Mouse (Mus musculus): ENCODE data around the gene Cldn22. TPM values are rescaled to one million over a fixed set of nuclear protein-coding genes. Genes with fewer than 3 reads are reported as not detected.
A peak's percentile ranks its signal among the peaks of the same experiment; 100 is the strongest.

Cldn22 gene
- polyA plus RNA-seq, 1 experiment from 2014 or later = not detected

DNA sequence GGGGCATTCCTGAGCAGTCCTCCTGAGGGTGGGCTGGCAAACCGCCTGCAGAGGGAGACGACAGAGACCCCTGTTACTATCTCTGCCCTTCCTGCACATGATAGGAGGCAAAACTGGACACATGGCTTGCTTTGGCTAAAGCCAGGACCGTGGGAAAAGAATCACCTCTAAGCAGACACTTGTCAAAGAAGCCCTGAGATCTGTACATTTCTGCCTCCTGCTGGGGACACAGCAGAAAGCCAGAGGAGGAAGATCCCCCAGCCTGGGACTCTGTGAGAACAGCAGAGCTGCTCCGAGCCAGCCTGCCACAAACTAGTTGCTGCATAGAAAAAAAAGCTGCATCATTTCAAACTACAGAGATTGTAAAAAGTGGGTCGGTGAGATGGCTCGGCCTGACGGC is 18.8 kb downstream of the Cldn22 start:
- Histone ChIP-seq H3K9ac (no peak overlapping the region), H3K36me3 (peaks cover 26% of the 10 kb centered on the region), H3K4me2 (no peak overlapping the region), H3K27me3 (replicated peaks) (no peaks in the 10 kb centered on the region), H3K4me1 (no peaks in the 10 kb centered on the region), H3K27ac (no peak overlapping the region), H3K9me3 (no peaks in the 10 kb centered on the region), H3K4me3 (replicated peaks) (no peak overlapping the region)
- WGBS = 83% methylated on average over 7 of the region's 7 CpGs
- ATAC-seq (ENCODE audit: insufficient read depth, low FRiP score, low read depth) = no peak

DNA sequence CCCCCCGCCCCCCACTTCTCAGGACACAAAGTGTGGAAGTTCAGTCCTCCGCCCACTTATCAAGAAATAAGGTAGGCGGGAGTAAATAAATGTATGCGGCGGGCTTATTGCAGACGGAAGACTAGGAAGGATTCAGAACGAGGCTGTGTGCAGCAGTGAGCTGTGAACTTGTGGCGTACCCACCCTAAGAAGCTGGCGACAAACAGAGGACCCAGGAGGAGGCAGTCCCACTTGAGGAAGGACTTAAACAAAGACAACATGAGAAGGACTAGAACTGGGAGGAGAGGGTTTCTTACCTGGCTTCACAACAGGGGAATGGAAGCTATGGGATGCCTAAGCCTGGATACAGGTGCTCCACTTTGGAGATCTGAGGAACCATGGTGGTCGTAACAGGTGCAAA is 19.4 kb downstream of the Cldn22 start:
- Histone ChIP-seq H3K36me3 (peaks cover 32% of the 10 kb centered on the region), H3K4me2 (no peak overlapping the region)
- WGBS = 95% methylated on average over 10 of the region's 10 CpGs

DNA sequence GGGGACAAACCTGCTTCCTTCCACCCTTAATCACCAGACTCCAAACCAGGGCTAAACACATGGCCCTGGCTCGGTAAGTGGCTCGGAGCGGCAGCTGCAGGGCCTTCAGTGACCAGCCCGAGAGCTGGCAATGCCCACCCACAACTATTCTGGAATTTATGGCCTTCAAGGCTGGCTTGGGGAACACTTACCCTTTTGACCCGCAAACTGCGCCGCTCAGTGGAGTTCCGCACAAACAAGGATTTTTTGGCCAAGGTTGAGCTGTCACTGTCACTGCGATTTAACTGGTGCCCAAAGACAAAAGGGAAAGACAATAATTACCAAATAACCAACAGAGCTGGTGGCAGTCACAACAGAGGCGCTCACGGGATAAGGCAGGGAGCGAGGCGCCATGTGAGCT is 21.7 kb downstream of the Cldn22 start:
- no peak overlapping the region for H3K27ac ChIP-seq
- H3K4me2 ChIP-seq = no peak overlapping the region
- H3K36me3 ChIP-seq = peaks cover 38% of the 10 kb centered on the region
- H3K27me3 ChIP-seq (replicated peaks) = no peaks in the 10 kb centered on the region
- no peak overlapping the region for H3K9ac ChIP-seq
- no peak overlapping the region for H3K4me3 ChIP-seq (replicated peaks)
- WGBS = 82% methylated on average over 13 of the region's 13 CpGs
- H3K4me1 ChIP-seq = no peaks in the 10 kb centered on the region
- ATAC-seq (ENCODE audit: insufficient read depth, low FRiP score, low read depth) = no peak
- H3K9me3 ChIP-seq = no peaks in the 10 kb centered on the region

More for the DNA sequence above, 19.4 kb downstream of the Cldn22 start:
- no peak overlapping the region for H3K4me3 ChIP-seq (replicated peaks)
- H3K9ac ChIP-seq = no peak overlapping the region
- no peaks in the 10 kb centered on the region for H3K9me3 ChIP-seq
- no peaks in the 10 kb centered on the region for H3K4me1 ChIP-seq
- no peak for ATAC-seq (ENCODE audit: insufficient read depth, low FRiP score, low read depth)
- H3K27ac ChIP-seq = no peak overlapping the region
- no peaks in the 10 kb centered on the region for H3K27me3 ChIP-seq (replicated peaks)

DNA sequence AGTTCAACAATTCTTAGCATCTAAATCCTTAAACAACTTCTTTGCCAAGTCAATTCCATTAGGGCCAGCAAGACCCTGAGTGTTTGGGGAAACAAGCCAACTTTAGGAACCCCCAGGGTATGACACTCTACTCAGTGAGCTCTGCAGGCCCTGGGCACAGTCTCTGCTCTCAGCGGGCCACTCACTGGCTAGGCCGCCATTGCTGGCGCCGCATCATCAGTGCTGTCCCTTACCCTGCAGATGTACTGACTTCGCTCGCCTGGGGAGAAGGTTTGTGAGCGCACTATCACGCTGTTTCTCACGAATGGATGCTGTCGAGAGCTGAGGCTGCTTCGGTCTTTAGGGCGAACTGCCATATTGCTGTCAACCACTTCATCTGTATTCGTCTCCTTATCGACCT is 22.9 kb downstream of the Cldn22 start:
- H3K9ac ChIP-seq = no peak overlapping the region
- no peak overlapping the region for H3K4me3 ChIP-seq (replicated peaks)
- H3K9me3 ChIP-seq = no peaks in the 10 kb centered on the region
- H3K4me2 ChIP-seq = no peak overlapping the region
- no peak for ATAC-seq (ENCODE audit: insufficient read depth, low FRiP score, low read depth)
- H3K27ac ChIP-seq = no peak overlapping the region
- peaks cover 1% of the 10 kb centered on the region; the same call in 1 of the 2 replicates for H3K4me1 ChIP-seq
- H3K27me3 ChIP-seq (replicated peaks) = no peaks in the 10 kb centered on the region
- WGBS = 90% methylated on average over 14 of the region's 14 CpGs
- H3K36me3 ChIP-seq = peaks cover 38% of the 10 kb centered on the region

DNA sequence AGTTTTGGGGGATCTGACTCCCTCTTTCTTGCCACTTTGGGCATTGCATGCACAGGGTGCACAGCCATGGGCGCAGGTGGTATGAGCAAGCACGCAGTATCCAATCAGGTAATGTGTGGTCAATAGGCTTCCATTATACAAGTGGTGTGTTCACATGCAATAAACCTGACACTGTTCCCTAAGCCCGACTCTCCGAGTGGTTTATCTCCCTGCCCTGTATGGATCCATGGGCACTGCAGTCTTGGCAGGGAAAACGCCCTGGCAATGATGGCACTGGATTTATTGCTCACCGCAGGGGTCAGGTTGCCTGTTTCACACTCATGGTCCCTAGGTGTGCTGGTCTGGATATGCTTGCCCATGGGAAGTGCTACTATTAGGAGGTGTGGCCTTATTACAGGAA is 23.6 kb downstream of the Cldn22 start:
- Histone ChIP-seq H3K4me3 (replicated peaks) (no peak overlapping the region), H3K27ac (no peak overlapping the region), H3K36me3 (peaks cover 38% of the 10 kb centered on the region), H3K9me3 (no peaks in the 10 kb centered on the region), H3K27me3 (replicated peaks) (no peaks in the 10 kb centered on the region), H3K9ac (no peak overlapping the region), H3K4me1 (peaks cover 8% of the 10 kb centered on the region; the same call in 1 of the 2 replicates), H3K4me2 (no peak overlapping the region)
- 95% methylated on average over 6 of the region's 6 CpGs for WGBS
- no peak for ATAC-seq (ENCODE audit: insufficient read depth, low FRiP score, low read depth)

DNA sequence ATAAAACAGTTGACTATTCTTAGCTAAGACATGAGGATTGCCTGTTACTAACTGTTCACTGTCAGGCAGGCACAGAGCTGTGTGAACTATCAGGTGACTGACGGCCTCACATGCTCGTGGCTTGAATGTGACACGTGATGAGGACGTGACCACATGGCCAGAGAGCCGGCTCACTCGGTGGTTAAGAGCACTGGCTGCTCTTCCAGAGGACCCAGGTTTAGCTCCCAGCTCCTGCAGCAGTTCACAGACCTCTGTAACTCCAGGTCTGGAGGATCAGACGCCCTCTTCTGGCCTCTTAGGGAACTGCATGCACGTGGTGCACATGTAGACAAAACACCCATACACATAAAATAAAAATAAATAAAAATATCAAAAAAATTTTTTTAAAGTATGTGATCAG is 25.6 kb downstream of the Cldn22 start:
- H3K36me3 ChIP-seq = peaks cover 35% of the 10 kb centered on the region
- ATAC-seq (ENCODE audit: insufficient read depth, low FRiP score, low read depth) = no peak

DNA sequence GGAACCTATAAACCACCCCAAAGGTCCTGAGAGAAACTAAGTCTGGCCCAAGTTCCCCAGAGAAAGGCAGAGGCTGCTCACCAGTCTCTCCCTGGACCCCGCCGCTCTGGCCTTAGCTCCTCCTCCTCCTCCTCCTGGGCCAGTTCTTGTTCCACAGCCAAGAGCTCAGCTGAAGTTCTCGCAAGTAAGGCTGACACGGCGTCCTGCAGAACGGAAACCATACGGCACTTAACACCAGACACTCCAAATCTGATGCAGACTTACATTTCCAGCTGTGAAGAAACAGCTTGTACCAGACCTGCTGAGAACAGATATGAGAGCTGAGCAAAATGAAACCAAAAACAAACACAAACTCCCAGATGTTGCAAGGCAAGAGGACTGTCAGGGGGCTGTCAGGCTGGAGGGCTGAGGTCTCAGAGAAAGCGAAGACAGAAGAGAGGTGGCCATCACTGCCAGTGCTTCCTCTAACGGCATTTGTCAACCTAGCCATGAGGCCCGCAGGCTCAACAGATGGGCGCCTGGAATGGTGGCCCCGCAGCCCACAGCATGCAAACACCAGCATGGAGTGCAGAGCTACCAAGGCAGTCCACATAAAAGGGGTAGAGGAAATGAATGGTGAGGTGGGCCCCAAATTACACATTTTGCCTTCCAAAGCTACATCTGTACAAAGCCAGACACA is 27.7 kb downstream of the Cldn22 start:
- H3K4me2 ChIP-seq = peak overlapping the region; percentile 45
- WGBS = 38% methylated on average over 12 of the region's 12 CpGs
- H3K4me3 ChIP-seq (replicated peaks) = peak overlapping the region; percentile 21; the same call in 1 of the 2 replicates
- no peaks in the 10 kb centered on the region for H3K27me3 ChIP-seq (replicated peaks)
- no peak overlapping the region for H3K9ac ChIP-seq
- peaks cover 11% of the 10 kb centered on the region; the same call in 1 of the 2 replicates for H3K4me1 ChIP-seq
- H3K9me3 ChIP-seq = no peaks in the 10 kb centered on the region
- H3K36me3 ChIP-seq = peaks cover 33% of the 10 kb centered on the region
- H3K27ac ChIP-seq = peak overlapping the region; percentile 83
- peak; percentile 70; the same call in 1 of the 2 replicates for ATAC-seq (ENCODE audit: insufficient read depth, low FRiP score, low read depth)

More for the DNA sequence above, 25.6 kb downstream of the Cldn22 start:
- H3K9ac ChIP-seq = no peak overlapping the region
- no peaks in the 10 kb centered on the region for H3K9me3 ChIP-seq
- peaks cover 11% of the 10 kb centered on the region; the same call in 1 of the 2 replicates for H3K4me1 ChIP-seq
- no peak overlapping the region for H3K4me2 ChIP-seq
- 76% methylated on average over 8 of the region's 8 CpGs for WGBS
- H3K4me3 ChIP-seq (replicated peaks) = no peak overlapping the region
- no peaks in the 10 kb centered on the region for H3K27me3 ChIP-seq (replicated peaks)
- H3K27ac ChIP-seq = no peak overlapping the region

DNA sequence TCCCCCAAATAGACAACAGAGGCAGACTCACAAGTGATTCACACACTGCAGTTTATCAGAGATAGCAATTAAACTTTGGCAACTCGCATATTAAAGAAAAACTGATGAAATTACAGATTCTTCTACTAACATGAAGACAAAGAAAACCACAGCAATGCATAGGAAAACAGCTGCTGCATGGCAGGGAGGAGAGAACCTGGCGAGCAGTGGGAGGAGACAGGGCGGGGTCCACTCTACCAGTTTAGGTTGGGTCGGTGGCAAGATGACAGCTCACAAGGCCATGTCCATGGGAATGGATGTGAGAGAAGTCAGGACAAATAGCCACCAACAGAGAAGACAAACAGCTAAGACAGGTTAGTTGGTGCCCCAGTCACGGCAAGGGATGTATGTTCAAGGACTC is 28.5 kb downstream of the Cldn22 start:
- Histone ChIP-seq H3K4me3 (replicated peaks) (no peak overlapping the region), H3K4me1 (peaks cover 11% of the 10 kb centered on the region; the same call in 1 of the 2 replicates), H3K27ac (peak overlapping the region; percentile 83), H3K4me2 (0 out of 2 replicates have a peak overlapping the region, but pooled peaks have one; percentile 45), H3K9ac (no peak overlapping the region), H3K36me3 (peaks cover 30% of the 10 kb centered on the region), H3K27me3 (replicated peaks) (no peaks in the 10 kb centered on the region), H3K9me3 (no peaks in the 10 kb centered on the region)
- ATAC-seq (ENCODE audit: insufficient read depth, low FRiP score, low read depth) = no peak
- 76% methylated on average over 5 of the region's 5 CpGs for WGBS

DNA sequence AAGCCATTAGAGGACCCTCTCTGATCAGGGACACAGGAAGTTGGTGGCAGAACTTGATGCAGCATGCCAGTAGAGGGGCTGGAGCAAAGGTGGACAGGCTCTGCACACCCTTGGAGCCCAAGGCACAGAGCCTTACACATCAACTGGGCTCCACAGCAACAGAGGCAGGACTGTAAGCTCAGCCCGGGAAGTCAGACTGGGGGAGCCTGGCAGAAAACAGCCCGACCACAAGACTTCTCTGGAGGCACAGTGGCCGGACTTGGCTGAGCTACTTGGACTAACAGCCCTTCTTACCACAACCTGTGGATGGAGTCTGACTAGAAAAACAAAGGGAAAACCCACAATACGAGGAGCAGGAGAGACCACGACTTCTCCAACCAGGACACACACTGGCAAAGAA is 29.1 kb downstream of the Cldn22 start:
- Histone ChIP-seq H3K9ac (no peak overlapping the region), H3K36me3 (peaks cover 24% of the 10 kb centered on the region), H3K27ac (no peak overlapping the region), H3K4me1 (peaks cover 11% of the 10 kb centered on the region; the same call in 1 of the 2 replicates), H3K27me3 (replicated peaks) (no peaks in the 10 kb centered on the region), H3K4me2 (no peak overlapping the region), H3K9me3 (no peaks in the 10 kb centered on the region), H3K4me3 (replicated peaks) (no peak overlapping the region)
- ATAC-seq (ENCODE audit: insufficient read depth, low FRiP score, low read depth) = no peak
- WGBS = 77% methylated on average over 5 of the region's 5 CpGs

DNA sequence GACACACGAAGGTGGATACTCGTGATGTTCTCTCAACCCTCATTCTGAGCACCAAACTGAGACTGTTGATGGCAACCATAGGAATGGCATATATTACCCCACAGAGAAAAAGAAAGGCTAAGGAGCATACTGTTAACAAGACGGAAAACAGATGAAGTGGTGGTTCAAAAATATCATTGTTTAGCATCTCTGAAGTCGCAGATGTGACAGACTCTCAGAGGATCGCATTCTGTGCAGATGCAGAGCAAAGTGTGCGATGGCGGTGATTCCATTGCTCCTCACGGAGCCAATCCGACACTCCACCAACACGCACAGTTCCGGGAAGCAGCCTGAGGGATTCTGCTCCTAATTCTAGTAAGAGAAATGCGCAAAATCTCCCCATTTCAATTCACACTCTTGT is 35.0 kb downstream of the Cldn22 start:
- WGBS = 88% methylated on average over 12 of the region's 12 CpGs

DNA sequence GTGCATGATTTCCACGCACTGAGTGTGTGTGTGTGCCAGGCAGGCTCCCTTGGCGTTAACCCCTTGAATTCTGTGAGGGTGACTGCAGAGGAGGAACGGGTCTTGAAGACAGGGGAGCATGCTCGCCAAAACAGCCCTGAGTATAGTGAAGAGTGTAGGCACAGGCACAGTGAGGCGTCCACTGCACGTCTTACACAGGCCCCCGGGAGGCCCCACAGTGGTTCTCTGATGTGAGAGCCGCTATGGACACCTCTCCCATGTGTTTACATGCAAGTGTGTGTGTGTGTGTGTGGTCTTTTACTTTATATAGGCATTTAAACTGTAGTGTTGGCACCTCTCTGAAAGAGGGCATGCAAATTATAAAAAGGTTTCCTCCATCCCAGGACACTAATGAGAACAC is 42.3 kb downstream of the Cldn22 start:
- Histone ChIP-seq H3K36me3 (peaks cover 44% of the 10 kb centered on the region), H3K27ac (no peak overlapping the region), H3K27me3 (replicated peaks) (no peaks in the 10 kb centered on the region), H3K9ac (no peak overlapping the region), H3K4me2 (no peak overlapping the region), H3K4me1 (no peaks in the 10 kb centered on the region), H3K4me3 (replicated peaks) (no peak overlapping the region), H3K9me3 (no peaks in the 10 kb centered on the region)
- ATAC-seq (ENCODE audit: insufficient read depth, low FRiP score, low read depth) = no peak
- WGBS = 84% methylated on average over 8 of the region's 8 CpGs

More for the DNA sequence above, 35.0 kb downstream of the Cldn22 start:
- H3K4me1 ChIP-seq = no peaks in the 10 kb centered on the region
- H3K9me3 ChIP-seq = no peaks in the 10 kb centered on the region
- peaks cover 37% of the 10 kb centered on the region for H3K36me3 ChIP-seq
- H3K4me3 ChIP-seq (replicated peaks) = no peak overlapping the region
- H3K4me2 ChIP-seq = no peak overlapping the region
- H3K9ac ChIP-seq = no peak overlapping the region
- H3K27ac ChIP-seq = no peak overlapping the region
- ATAC-seq (ENCODE audit: insufficient read depth, low FRiP score, low read depth) = no peak
- H3K27me3 ChIP-seq (replicated peaks) = no peaks in the 10 kb centered on the region

DNA sequence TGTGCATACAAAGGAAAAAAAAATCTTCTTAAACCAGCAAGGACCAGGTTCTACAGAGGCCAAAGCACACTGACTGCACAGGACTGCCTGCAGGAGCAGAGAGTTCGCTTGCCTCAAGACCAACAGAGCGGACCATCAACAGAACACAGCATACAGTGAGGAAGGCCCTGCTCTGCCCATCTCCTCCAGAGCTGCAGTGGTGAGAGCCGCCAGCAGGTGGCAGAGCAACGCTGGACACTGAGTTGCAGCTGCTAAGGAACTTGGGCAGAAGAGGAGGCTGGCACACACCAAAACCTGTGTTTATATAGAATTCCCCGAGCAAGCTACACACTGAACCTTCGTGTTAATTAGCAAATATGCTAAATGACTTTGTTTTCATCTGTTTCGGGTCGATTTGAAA is 42.8 kb downstream of the Cldn22 start:
- Histone ChIP-seq H3K27me3 (replicated peaks) (no peaks in the 10 kb centered on the region), H3K4me1 (no peaks in the 10 kb centered on the region), H3K9ac (no peak overlapping the region), H3K4me2 (no peak overlapping the region), H3K9me3 (no peaks in the 10 kb centered on the region), H3K36me3 (peaks cover 40% of the 10 kb centered on the region), H3K27ac (no peak overlapping the region), H3K4me3 (replicated peaks) (no peak overlapping the region)
- peak; percentile 61; the same call in 1 of the 2 replicates for ATAC-seq (ENCODE audit: insufficient read depth, low FRiP score, low read depth)
- 24% methylated on average over 8 of the region's 8 CpGs for WGBS
